Mouse (Mus musculus): ENCODE data around the gene Actl6b. TPM values are rescaled to one million over a fixed set of nuclear protein-coding genes. Genes with fewer than 3 reads are reported as not detected.

The Actl6b gene
- polyA plus RNA-seq, 1 experiment from 2014 or later = 7.3 TPM

- Histone ChIP-seq H3K4me1 (ENCODE audit: control insufficient read depth, insufficient read depth, low read length) (no peaks in the 10 kb centered on the region), H3K27me3 (ENCODE audit: control insufficient read depth, insufficient read depth, low read length) (no peaks in the 10 kb centered on the region), H3K9me3 (ENCODE audit: control insufficient read depth, low read depth, low read length) (no peaks in the 10 kb centered on the region), H3K9ac (replicated peaks; ENCODE audit: low read depth, low read length) (no peak overlapping the region), H3K4me2 (replicated peaks; ENCODE audit: low read depth, low read length) (peak overlapping the region; percentile 46), H3K4me3 (ENCODE audit: low read depth, low read length) (peak overlapping the region; percentile 20; the same call in 1 of the 2 replicates), H3K27ac (ENCODE audit: low read length) (no peak overlapping the region), H3K36me3 (ENCODE audit: control insufficient read depth, insufficient read depth, low read length) (no peaks in the 10 kb centered on the region)
- WGBS = 9% methylated on average over 27 of the region's 27 CpGs
- no peak for ATAC-seq (ENCODE audit: insufficient number of reproducible peaks, insufficient read depth, low FRiP score, low read depth)
Observed at GRCm38 (mm10) chr5:137574470-137574901, 21.2 kb downstream of the Actl6b start.

- no peak overlapping the region for H3K4me2 ChIP-seq (replicated peaks; ENCODE audit: low read depth, low read length)
- H3K4me1 ChIP-seq (ENCODE audit: control insufficient read depth, insufficient read depth, low read length) = no peaks in the 10 kb centered on the region
Observed at GRCm38 (mm10) chr5:137580246-137580645, 26.9 kb downstream of the Actl6b start.

GRCm38 (mm10) chr5:137582702-137583101 lies 29.4 kb downstream of the Actl6b start:
- WGBS = 26% methylated on average over 8 of the region's 8 CpGs

More at GRCm38 (mm10) chr5:137580246-137580645, 26.9 kb downstream of the Actl6b start:
- Histone ChIP-seq H3K4me3 (ENCODE audit: low read depth, low read length) (no peak overlapping the region), H3K9ac (replicated peaks; ENCODE audit: low read depth, low read length) (no peak overlapping the region), H3K27me3 (ENCODE audit: control insufficient read depth, insufficient read depth, low read length) (0 out of 2 replicates have a peak, but pooled peaks cover 2% of the 10 kb centered on the region), H3K36me3 (ENCODE audit: control insufficient read depth, insufficient read depth, low read length) (no peaks in the 10 kb centered on the region), H3K27ac (ENCODE audit: low read length) (no peak overlapping the region), H3K9me3 (ENCODE audit: control insufficient read depth, low read depth, low read length) (no peaks in the 10 kb centered on the region)
- ATAC-seq (ENCODE audit: insufficient number of reproducible peaks, insufficient read depth, low FRiP score, low read depth) = no peak
- 76% methylated on average over 6 of the region's 6 CpGs for WGBS

GRCm38 (mm10) chr5:137583670-137584169 lies 30.4 kb downstream of the Actl6b start:
- H3K27me3 ChIP-seq (ENCODE audit: control insufficient read depth, insufficient read depth, low read length) = 0 out of 2 replicates have a peak, but pooled peaks cover 2% of the 10 kb centered on the region
- H3K36me3 ChIP-seq (ENCODE audit: control insufficient read depth, insufficient read depth, low read length) = no peaks in the 10 kb centered on the region
- peak; percentile 40; the same call in 1 of the 2 replicates for ATAC-seq (ENCODE audit: insufficient number of reproducible peaks, insufficient read depth, low FRiP score, low read depth)
- no peaks in the 10 kb centered on the region for H3K4me1 ChIP-seq (ENCODE audit: control insufficient read depth, insufficient read depth, low read length)
- peak overlapping the region; percentile 16 for H3K4me3 ChIP-seq (ENCODE audit: low read depth, low read length)
- peaks cover 2% of the 10 kb centered on the region; the same call in 1 of the 2 replicates for H3K9me3 ChIP-seq (ENCODE audit: control insufficient read depth, low read depth, low read length)
- peak overlapping the region; percentile 30 for H3K4me2 ChIP-seq (replicated peaks; ENCODE audit: low read depth, low read length)
- H3K27ac ChIP-seq (ENCODE audit: low read length) = no peak overlapping the region
- no peak overlapping the region; the same call in 1 of the 2 replicates for H3K9ac ChIP-seq (replicated peaks; ENCODE audit: low read depth, low read length)
- WGBS = 14% methylated on average over 27 of the region's 27 CpGs

More at GRCm38 (mm10) chr5:137582702-137583101, 29.4 kb downstream of the Actl6b start:
- Histone ChIP-seq H3K4me2 (replicated peaks; ENCODE audit: low read depth, low read length) (peak overlapping the region; percentile 30; the same call in 1 of the 2 replicates), H3K4me1 (ENCODE audit: control insufficient read depth, insufficient read depth, low read length) (no peaks in the 10 kb centered on the region), H3K27me3 (ENCODE audit: control insufficient read depth, insufficient read depth, low read length) (0 out of 2 replicates have a peak, but pooled peaks cover 2% of the 10 kb centered on the region), H3K4me3 (ENCODE audit: low read depth, low read length) (no peak overlapping the region), H3K9ac (replicated peaks; ENCODE audit: low read depth, low read length) (no peak overlapping the region), H3K9me3 (ENCODE audit: control insufficient read depth, low read depth, low read length) (peaks cover 2% of the 10 kb centered on the region; the same call in 1 of the 2 replicates), H3K36me3 (ENCODE audit: control insufficient read depth, insufficient read depth, low read length) (no peaks in the 10 kb centered on the region), H3K27ac (ENCODE audit: low read length) (no peak overlapping the region)
- no peak for ATAC-seq (ENCODE audit: insufficient number of reproducible peaks, insufficient read depth, low FRiP score, low read depth)

- no peak for ATAC-seq (ENCODE audit: insufficient number of reproducible peaks, insufficient read depth, low FRiP score, low read depth)
- Histone ChIP-seq H3K27me3 (ENCODE audit: control insufficient read depth, insufficient read depth, low read length) (0 out of 2 replicates have a peak, but pooled peaks cover 2% of the 10 kb centered on the region), H3K4me2 (replicated peaks; ENCODE audit: low read depth, low read length) (no peak overlapping the region), H3K27ac (ENCODE audit: low read length) (no peak overlapping the region), H3K4me3 (ENCODE audit: low read depth, low read length) (no peak overlapping the region), H3K9me3 (ENCODE audit: control insufficient read depth, low read depth, low read length) (peaks cover 2% of the 10 kb centered on the region; the same call in 1 of the 2 replicates), H3K9ac (replicated peaks; ENCODE audit: low read depth, low read length) (no peak overlapping the region), H3K36me3 (ENCODE audit: control insufficient read depth, insufficient read depth, low read length) (no peaks in the 10 kb centered on the region), H3K4me1 (ENCODE audit: control insufficient read depth, insufficient read depth, low read length) (no peaks in the 10 kb centered on the region)
- 36% methylated on average over 8 of the region's 8 CpGs for WGBS
Observed at GRCm38 (mm10) chr5:137584976-137585375, 31.7 kb downstream of the Actl6b start.

GRCm38 (mm10) chr5:137590507-137590906 lies 37.2 kb downstream of the Actl6b start:
- H3K9me3 ChIP-seq (ENCODE audit: control insufficient read depth, low read depth, low read length) = peaks cover 2% of the 10 kb centered on the region; the same call in 1 of the 2 replicates

GRCm38 (mm10) chr5:137595921-137596320 lies 42.6 kb downstream of the Actl6b start:
- H3K9me3 ChIP-seq (ENCODE audit: control insufficient read depth, low read depth, low read length) = no peaks in the 10 kb centered on the region
- H3K36me3 ChIP-seq (ENCODE audit: control insufficient read depth, insufficient read depth, low read length) = 0 out of 2 replicates have a peak, but pooled peaks cover 2% of the 10 kb centered on the region
- peaks cover 10% of the 10 kb centered on the region; the same call in 1 of the 2 replicates for H3K4me1 ChIP-seq (ENCODE audit: control insufficient read depth, insufficient read depth, low read length)
- no peak overlapping the region for H3K27ac ChIP-seq (ENCODE audit: low read length)
- H3K27me3 ChIP-seq (ENCODE audit: control insufficient read depth, insufficient read depth, low read length) = no peaks in the 10 kb centered on the region
- whole genome bisulfite sequencing = 79% methylated on average over 7 of the region's 7 CpGs
- no peak overlapping the region for H3K9ac ChIP-seq (replicated peaks; ENCODE audit: low read depth, low read length)
- no peak for ATAC-seq (ENCODE audit: insufficient number of reproducible peaks, insufficient read depth, low FRiP score, low read depth)
- H3K4me2 ChIP-seq (replicated peaks; ENCODE audit: low read depth, low read length) = no peak overlapping the region
- no peak overlapping the region for H3K4me3 ChIP-seq (ENCODE audit: low read depth, low read length)

More at GRCm38 (mm10) chr5:137590507-137590906, 37.2 kb downstream of the Actl6b start:
- H3K27me3 ChIP-seq (ENCODE audit: control insufficient read depth, insufficient read depth, low read length) = no peaks in the 10 kb centered on the region
- 78% methylated on average over 5 of the region's 5 CpGs for WGBS
- no peak overlapping the region for H3K4me2 ChIP-seq (replicated peaks; ENCODE audit: low read depth, low read length)
- no peaks in the 10 kb centered on the region for H3K4me1 ChIP-seq (ENCODE audit: control insufficient read depth, insufficient read depth, low read length)
- no peak for ATAC-seq (ENCODE audit: insufficient number of reproducible peaks, insufficient read depth, low FRiP score, low read depth)
- no peaks in the 10 kb centered on the region for H3K36me3 ChIP-seq (ENCODE audit: control insufficient read depth, insufficient read depth, low read length)
- H3K9ac ChIP-seq (replicated peaks; ENCODE audit: low read depth, low read length) = no peak overlapping the region
- H3K4me3 ChIP-seq (ENCODE audit: low read depth, low read length) = no peak overlapping the region
- H3K27ac ChIP-seq (ENCODE audit: low read length) = no peak overlapping the region

- no peak overlapping the region for H3K9ac ChIP-seq (replicated peaks; ENCODE audit: low read depth, low read length)
- 0 out of 2 replicates have a peak, but pooled peaks cover 2% of the 10 kb centered on the region for H3K36me3 ChIP-seq (ENCODE audit: control insufficient read depth, insufficient read depth, low read length)
- H3K27ac ChIP-seq (ENCODE audit: low read length) = peak overlapping the region; percentile 22; the same call in 1 of the 2 replicates
- no peak for ATAC-seq (ENCODE audit: insufficient number of reproducible peaks, insufficient read depth, low FRiP score, low read depth)
- H3K9me3 ChIP-seq (ENCODE audit: control insufficient read depth, low read depth, low read length) = no peaks in the 10 kb centered on the region
- peak overlapping the region; percentile 29; the same call in 1 of the 2 replicates for H3K4me2 ChIP-seq (replicated peaks; ENCODE audit: low read depth, low read length)
- WGBS = 30% methylated on average over 27 of the region's 30 CpGs
- no peaks in the 10 kb centered on the region for H3K27me3 ChIP-seq (ENCODE audit: control insufficient read depth, insufficient read depth, low read length)
- peaks cover 10% of the 10 kb centered on the region; the same call in 1 of the 2 replicates for H3K4me1 ChIP-seq (ENCODE audit: control insufficient read depth, insufficient read depth, low read length)
- H3K4me3 ChIP-seq (ENCODE audit: low read depth, low read length) = no peak overlapping the region
Observed at GRCm38 (mm10) chr5:137596601-137597261, 43.4 kb downstream of the Actl6b start.
